Mouse (Mus musculus) lung, embryonic 16.5 days (tissue): Measurements from ENCODE around the gene Olfr1356. TPM values are rescaled to one million over a fixed set of nuclear protein-coding genes. Genes with fewer than 3 reads are reported as not detected.
"Not testable (repeated sequence)": the region's sequence is repeated elsewhere in the genome, so short reads cannot be mapped to it uniquely, and the experiment has no call there.

Experiments
- ATAC-seq: fragments of 200-750 bp; cut with Nextera tagmentation; 2 replicates; pipeline ENCODE4 v1.8.0; 2017; ENCODE audit warnings: low read depth, mild to moderate bottlenecking, moderate library complexity
- H3K27ac ChIP-seq: fragments of 300-500 bp; sonication (generic); 2 replicates; pipeline ENCODE4 v1.5.1; 2014; ENCODE audit warnings: mild to moderate bottlenecking, control low read depth, low read length
- H3K27me3 ChIP-seq: fragments of 300-500 bp; sonication (generic); 2 replicates; pipeline ENCODE4 v1.6.1; 2014; ENCODE audit warnings: low read depth, low read length, mixed read lengths; ENCODE audit not compliant: control insufficient read depth, insufficient read depth
- H3K36me3 ChIP-seq: fragments of 300-500 bp; sonication (generic); 2 replicates; pipeline ENCODE4 v1.6.1; 2014; ENCODE audit warnings: low read length; ENCODE audit not compliant: control insufficient read depth, insufficient read depth
- H3K4me1 ChIP-seq: fragments of 300-500 bp; sonication (generic); replicated peaks from 2 replicates; pipeline ENCODE4 v1.6.1; 2014; ENCODE audit warnings: low read length, mixed read lengths; ENCODE audit not compliant: control insufficient read depth, insufficient read depth
- H3K4me2 ChIP-seq: fragments of 300-500 bp; sonication (generic); 2 replicates; pipeline ENCODE4 v1.6.1; 2014; ENCODE audit warnings: low read depth, low read length, control low read depth
- H3K4me3 ChIP-seq: fragments of 300-500 bp; sonication (generic); 2 replicates; pipeline ENCODE4 v1.5.1; 2014; ENCODE audit warnings: mild to moderate bottlenecking, low read length, control low read depth
- H3K9ac ChIP-seq: fragments of 300-500 bp; sonication (generic); 2 replicates; pipeline ENCODE4 v1.6.1; 2014; ENCODE audit warnings: low read length, control low read depth
- H3K9me3 ChIP-seq: fragments of 300-500 bp; sonication (generic); 2 replicates; pipeline ENCODE4 v1.6.1; 2016; ENCODE audit warnings: low read length; ENCODE audit not compliant: control insufficient read depth
- WGBS: fragments of 180-500 bp; shearing (Covaris S2); extraction: QIAGEN DNeasy Blood & Tissue Kit; methylation state at CpG from one replicate; pipeline ENCODE4 v1.1.7; 2014; 5-methylcytosine and 5-hydroxymethylcytosine counted together
- polyA plus RNA-seq: library from polyadenylated mRNA; unstranded; fragments of >200 nt; fragmentation: Nextera tagmentation; extraction: Ambion mirVana; gene quantifications from 2 replicates; pipeline ENCODE4 v1.2.1, GENCODE M21; 2015

The Olfr1356 gene
- polyA plus RNA-seq: not detected in 2 replicates

DNA sequence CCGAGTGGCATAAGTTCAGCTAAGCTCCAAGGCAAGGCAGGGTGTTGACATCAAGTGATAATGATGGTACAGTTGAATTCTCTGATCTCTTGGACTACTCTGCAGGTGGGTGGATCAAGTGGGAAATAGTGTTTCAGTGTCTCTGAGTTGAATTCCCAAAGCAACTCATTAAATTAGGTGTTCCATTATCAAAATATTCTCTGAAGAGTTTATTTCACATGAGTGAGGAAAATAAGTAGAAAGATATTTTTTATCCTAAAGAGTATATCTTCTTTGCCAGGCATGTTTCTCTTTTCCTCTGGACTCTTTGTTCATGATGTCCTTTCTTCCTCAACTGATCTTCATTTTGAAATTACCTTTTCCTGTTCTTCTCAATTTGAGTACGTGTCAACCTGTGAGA, at the start of gene Olfr1356:
Gene Olfr1356, minus strand, starts transcription at position 101 of the 400 bp plus-strand sequence.
- no peaks in the 10 kb centered on the region for H3K36me3 ChIP-seq
- H3K4me2 ChIP-seq: no peak within 1 kb of the TSS
- H3K27me3 ChIP-seq: no peaks in the 10 kb centered on the region
- WGBS: 83% methylated on average over 2 of the region's 2 CpGs
- H3K27ac ChIP-seq: no peak within 1 kb of the TSS
- no peaks in the 10 kb centered on the region for H3K9me3 ChIP-seq
- H3K4me1 ChIP-seq: no peaks in the 10 kb centered on the region
- ATAC-seq: no peak
- no peak within 1 kb of the TSS for H3K9ac ChIP-seq
- no peak within 1 kb of the TSS for H3K4me3 ChIP-seq

DNA sequence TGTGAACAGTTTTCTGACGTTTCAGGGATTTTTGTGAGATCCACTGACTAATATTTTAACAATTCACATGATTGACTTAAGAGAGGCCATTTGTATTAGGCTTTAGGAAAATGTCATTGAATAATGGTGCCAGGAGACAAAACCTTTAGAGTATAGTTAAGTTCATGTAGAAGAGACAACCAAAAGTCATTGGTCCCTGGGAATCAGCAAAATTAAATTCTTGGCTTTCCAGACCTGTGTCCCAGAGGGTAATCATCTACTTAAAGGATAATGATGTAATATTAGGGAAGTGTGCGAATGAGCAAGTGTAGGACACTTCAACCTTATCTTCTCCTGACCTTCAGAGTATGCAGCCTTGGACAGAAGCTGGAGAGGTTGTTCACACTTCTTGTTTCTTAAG, 23.3 kb upstream of the Olfr1356 start, which contains the start of gene Olfr1355:
Gene Olfr1355, plus strand, starts transcription at position 301 of the 400 bp plus-strand sequence.
- H3K9me3 ChIP-seq: no peaks in the 10 kb centered on the region
- 47% methylated on average over 2 of the region's 2 CpGs for WGBS
- H3K4me1 ChIP-seq: no peaks in the 10 kb centered on the region

DNA sequence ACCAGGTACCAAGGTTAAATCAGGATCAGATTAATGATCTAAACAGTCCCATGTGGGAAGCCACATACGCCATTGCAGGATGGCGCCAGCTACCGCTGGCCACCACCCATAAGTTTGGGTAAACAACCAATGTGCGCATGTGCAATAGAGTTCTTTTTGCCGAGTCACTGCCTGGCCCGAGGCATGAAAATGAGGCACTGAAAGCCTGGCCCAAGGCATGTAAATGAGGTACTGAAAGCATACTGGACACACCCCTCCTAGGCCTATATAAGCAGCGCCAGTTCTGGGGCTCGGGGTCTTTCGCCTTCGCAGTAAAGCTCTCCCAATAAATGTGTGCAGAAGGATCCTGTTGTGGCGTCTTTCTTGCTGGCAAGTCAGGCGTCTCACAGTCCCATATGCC, 11.5 kb downstream of the Olfr1356 start:
- 92% methylated on average over 12 of the region's 12 CpGs for WGBS
- H3K27me3 ChIP-seq, ATAC-seq, H3K9me3 ChIP-seq, H3K4me2 ChIP-seq, H3K27ac ChIP-seq, H3K4me1 ChIP-seq, H3K36me3 ChIP-seq, H3K4me3 ChIP-seq, H3K9ac ChIP-seq: not testable (repeated sequence)

More for the DNA sequence above, 23.3 kb upstream of the Olfr1356 start, which contains the start of gene Olfr1355:
- no peak within 1 kb of the TSS for H3K9ac ChIP-seq
- no peak within 1 kb of the TSS for H3K4me2 ChIP-seq
- ATAC-seq: no peak
- no peak within 1 kb of the TSS for H3K4me3 ChIP-seq
- H3K36me3 ChIP-seq: no peaks in the 10 kb centered on the region
- no peak within 1 kb of the TSS for H3K27ac ChIP-seq
- no peaks in the 10 kb centered on the region for H3K27me3 ChIP-seq

DNA sequence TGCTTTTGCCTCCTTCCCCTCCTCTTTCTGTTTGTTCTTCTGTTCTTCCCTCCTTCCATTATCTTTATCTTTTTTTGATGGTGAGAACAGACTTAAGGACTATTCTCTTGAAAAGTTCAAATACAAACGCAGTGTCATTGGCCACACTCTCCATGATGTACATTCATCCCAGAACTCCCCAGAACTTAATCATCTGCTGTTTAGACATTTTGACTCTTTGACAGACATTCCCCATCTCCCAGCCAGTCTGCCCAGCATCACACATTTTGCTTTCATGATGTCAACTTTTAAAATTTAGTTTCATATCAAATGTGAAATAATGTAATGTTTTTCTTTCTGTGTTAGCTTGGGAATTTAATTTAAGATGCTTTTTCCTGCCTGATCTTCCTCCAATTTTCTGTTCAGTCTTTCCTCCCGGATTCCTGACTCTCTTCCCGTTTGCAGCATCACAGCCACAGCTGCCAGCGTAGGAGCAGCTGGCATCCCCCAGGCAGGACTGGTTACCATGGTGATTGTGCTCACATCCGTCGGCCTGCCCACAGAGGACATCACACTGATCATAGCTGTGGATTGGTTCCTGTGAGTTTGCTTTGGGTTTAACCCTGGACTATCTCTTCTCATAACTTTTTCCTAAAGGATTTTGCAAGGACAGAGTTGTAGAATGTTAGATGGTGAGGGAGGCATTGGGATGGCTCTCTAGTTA, 39.5 kb downstream of the Olfr1356 start:
- no peaks in the 10 kb centered on the region for H3K27me3 ChIP-seq
- no peak overlapping the region for H3K4me3 ChIP-seq
- no peak for ATAC-seq
- H3K4me2 ChIP-seq: no peak overlapping the region
- H3K4me1 ChIP-seq: no peaks in the 10 kb centered on the region
- H3K36me3 ChIP-seq: no peaks in the 10 kb centered on the region
- no peak overlapping the region for H3K9ac ChIP-seq
- H3K9me3 ChIP-seq: no peaks in the 10 kb centered on the region; the same call in 1 of the 2 replicates
- no peak overlapping the region for H3K27ac ChIP-seq
- 42% methylated on average over 6 of the region's 6 CpGs for WGBS

DNA sequence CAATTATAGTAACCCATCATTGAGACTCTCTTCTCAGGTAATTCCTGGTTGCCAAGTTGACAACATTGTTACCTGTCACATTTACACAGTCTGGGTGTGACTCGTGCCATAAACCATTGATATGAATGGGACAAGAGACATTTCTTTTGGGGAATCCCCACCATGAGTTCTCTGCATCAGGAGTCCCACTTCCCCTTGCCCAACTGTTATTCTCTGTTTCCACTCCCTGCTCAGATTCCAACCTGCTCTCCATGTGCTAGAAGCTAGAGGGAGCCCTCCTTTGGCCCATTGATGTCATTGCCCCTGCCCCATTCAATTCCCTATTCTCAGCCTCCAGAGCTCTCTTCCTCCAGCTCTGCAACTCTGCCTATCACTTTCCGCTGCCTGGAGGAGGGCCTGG, 50.5 kb downstream of the Olfr1356 start:
- no peak for ATAC-seq
- H3K4me3 ChIP-seq: no peak overlapping the region
- no peaks in the 10 kb centered on the region for H3K4me1 ChIP-seq
- 83% methylated on average over 2 of the region's 2 CpGs for WGBS
- H3K27me3 ChIP-seq: no peaks in the 10 kb centered on the region
- no peak overlapping the region for H3K9ac ChIP-seq
- no peaks in the 10 kb centered on the region for H3K9me3 ChIP-seq
- H3K27ac ChIP-seq: no peak overlapping the region
- no peak overlapping the region for H3K4me2 ChIP-seq
- no peaks in the 10 kb centered on the region for H3K36me3 ChIP-seq

Other genes starting within 250 kb of the Olfr1356 start
- not detected in 2 replicates for gene Olfr1357, start 234.1 kb downstream of the Olfr1356 start, polyA plus RNA-seq
- gene Casp14, start 133.9 kb downstream of the Olfr1356 start, polyA plus RNA-seq: 0.21 TPM in 1 of 2 replicates, not detected in the other
- gene Ccdc105, start 99.1 kb downstream of the Olfr1356 start, polyA plus RNA-seq: 0.16 TPM in 2 replicates
- gene Slc1a6, start 71.7 kb downstream of the Olfr1356 start, polyA plus RNA-seq: 0.63 and 0.83 TPM in 2 replicates
- gene Olfr1355, start 23.4 kb upstream of the Olfr1356 start, polyA plus RNA-seq: not detected in 2 replicates
- not detected in 2 replicates for gene Olfr1354, start 61.0 kb upstream of the Olfr1356 start, polyA plus RNA-seq
- not detected in 2 replicates for gene Olfr8, start 98.5 kb upstream of the Olfr1356 start, polyA plus RNA-seq
- gene Olfr1353, start 111.1 kb upstream of the Olfr1356 start, polyA plus RNA-seq: not detected in 2 replicates
- gene Olfr1352, start 128.9 kb upstream of the Olfr1356 start, polyA plus RNA-seq: not detected in 2 replicates
- gene Olfr1351, start 160.3 kb upstream of the Olfr1356 start, polyA plus RNA-seq: not detected in 2 replicates
- not detected in 2 replicates for gene Olfr57, start 176.6 kb upstream of the Olfr1356 start, polyA plus RNA-seq
- 31.1 and 32.0 TPM in 2 replicates for gene 2610008E11Rik, start 245.4 kb upstream of the Olfr1356 start, polyA plus RNA-seq